Mouse (Mus musculus): Measurements from ENCODE around the gene Ttyh2.
A peak's percentile ranks its signal among the peaks of the same experiment; 100 is the strongest.

The Ttyh2 gene

GRCm38 (mm10) chr11:114714526-114714925 is 39.3 kb downstream of the Ttyh2 start:
- DNase-seq = no peak

GRCm38 (mm10) chr11:114715531-114715930 is 40.3 kb downstream of the Ttyh2 start:
- DNase-seq = no peak

GRCm38 (mm10) chr11:114720535-114720934 is 45.3 kb downstream of the Ttyh2 start:
- no peak for DNase-seq

GRCm38 (mm10) chr11:114722438-114722837 is 47.2 kb downstream of the Ttyh2 start:
- DNase-seq = no peak

GRCm38 (mm10) chr11:114723030-114723429 is 47.8 kb downstream of the Ttyh2 start:
- DNase-seq = no peak

- no peak for DNase-seq
These were observed 49.8 kb downstream of the Ttyh2 start for GRCm38 (mm10) chr11:114724787-114725590.

- peak; percentile 67 for DNase-seq
These were observed 52.0 kb downstream of the Ttyh2 start, which contains the start of gene Dnaic2 for GRCm38 (mm10) chr11:114726965-114727825. Gene Dnaic2, plus strand, starts transcription at chr11:114727408.

- no peak for DNase-seq
These were observed 52.6 kb downstream of the Ttyh2 start for GRCm38 (mm10) chr11:114727826-114728186.

GRCm38 (mm10) chr11:114728333-114728732 is 53.1 kb downstream of the Ttyh2 start:
- DNase-seq = no peak

- DNase-seq = no peak
These were observed 54.7 kb downstream of the Ttyh2 start for GRCm38 (mm10) chr11:114729832-114730363.

- no peak for DNase-seq
These were observed 56.5 kb downstream of the Ttyh2 start for GRCm38 (mm10) chr11:114731711-114732110.

GRCm38 (mm10) chr11:114732890-114733289 is 57.7 kb downstream of the Ttyh2 start:
- DNase-seq = no peak

- no peak for DNase-seq
These were observed 60.9 kb downstream of the Ttyh2 start for GRCm38 (mm10) chr11:114736111-114736510.

- peak; percentile 71 for DNase-seq
These were observed 61.8 kb downstream of the Ttyh2 start for GRCm38 (mm10) chr11:114736913-114737624.

- no peak for DNase-seq
These were observed 65.4 kb downstream of the Ttyh2 start for GRCm38 (mm10) chr11:114740598-114740997.

GRCm38 (mm10) chr11:114741451-114741850 is 66.2 kb downstream of the Ttyh2 start:
- DNase-seq = no peak

GRCm38 (mm10) chr11:114745134-114745533 is 69.9 kb downstream of the Ttyh2 start:
- DNase-seq = peak; percentile 99

GRCm38 (mm10) chr11:114747564-114748138 is 72.4 kb downstream of the Ttyh2 start:
- no peak for DNase-seq

GRCm38 (mm10) chr11:114764820-114765818 is 89.9 kb downstream of the Ttyh2 start, which contains the start of gene Kif19a:
Gene Kif19a, plus strand, starts transcription at chr11:114765388.
- no peak for DNase-seq

- no peak for DNase-seq
These were observed 94.7 kb downstream of the Ttyh2 start for GRCm38 (mm10) chr11:114769911-114770310.

Data from right cerebral cortex, postnatal 4 days (tissue).